Mouse (Mus musculus) kidney, embryonic 14.5 days (tissue): Measurements from ENCODE around the gene Pex5. TPM values are rescaled to one million over a fixed set of nuclear protein-coding genes. Genes with fewer than 3 reads are reported as not detected.

Source experiments
- ATAC-seq: fragments of 200-750 bp; cut with Nextera tagmentation; 2 replicates; pipeline ENCODE4 v1.8.0; 2017; ENCODE audit warnings: moderate number of reproducible peaks, mild to moderate bottlenecking, moderate TSS enrichment, moderate library complexity; ENCODE audit not compliant: low FRiP score, low TSS enrichment
- H3K27ac ChIP-seq: fragments of 300-500 bp; sonication (generic); 2 replicates; pipeline ENCODE4 v1.5.1; 2014; ENCODE audit warnings: low read depth, mild to moderate bottlenecking, low read length, moderate library complexity, mixed read lengths
- H3K27me3 ChIP-seq: fragments of 300-500 bp; sonication (generic); 2 replicates; pipeline ENCODE4 v1.6.1; 2014; ENCODE audit warnings: mild to moderate bottlenecking, low read length; ENCODE audit not compliant: control insufficient read depth, insufficient read depth
- H3K36me3 ChIP-seq: fragments of 300-500 bp; sonication (generic); 2 replicates; pipeline ENCODE4 v1.6.1; 2014; ENCODE audit warnings: low read length, mixed read lengths; ENCODE audit not compliant: control insufficient read depth, insufficient read depth
- H3K4me1 ChIP-seq: fragments of 300-500 bp; sonication (generic); 2 replicates; pipeline ENCODE4 v1.6.1; 2014; ENCODE audit warnings: low read length, mixed read lengths; ENCODE audit not compliant: control insufficient read depth, insufficient read depth
- H3K4me2 ChIP-seq: fragments of 300-500 bp; sonication (generic); replicated peaks from 2 replicates; pipeline ENCODE4 v1.6.1; 2014; ENCODE audit warnings: low read depth, mild to moderate bottlenecking, low read length
- H3K4me3 ChIP-seq: fragments of 300-500 bp; sonication (generic); 2 replicates; pipeline ENCODE4 v1.5.1; 2014; ENCODE audit warnings: mild to moderate bottlenecking, low read length
- H3K9ac ChIP-seq: fragments of 300-500 bp; sonication (generic); 2 replicates; pipeline ENCODE4 v1.6.1; 2014; ENCODE audit warnings: low read depth, mild to moderate bottlenecking, low read length, moderate library complexity
- H3K9me3 ChIP-seq: fragments of 300-500 bp; sonication (generic); 2 replicates; pipeline ENCODE4 v1.6.1; 2016; ENCODE audit warnings: low read length; ENCODE audit not compliant: control insufficient read depth
- WGBS: fragments of 180-500 bp; shearing (Covaris S2); extraction: QIAGEN DNeasy Blood & Tissue Kit; methylation state at CpG from one replicate; pipeline ENCODE4 v1.1.7; 2014; 5-methylcytosine and 5-hydroxymethylcytosine counted together
- polyA plus RNA-seq: library from polyadenylated mRNA; unstranded; fragments of >200 nt; fragmentation: Nextera tagmentation; extraction: Ambion mirVana; gene quantifications from 2 replicates; pipeline ENCODE4 v1.2.1, GENCODE M21; 2014

Gene Pex5
- polyA plus RNA-seq, 1 experiment from 2014 or later: 35.3 TPM

GRCm38 (mm10) chr6:124448959-124449667, 34.2 kb upstream of the Pex5 start:
- H3K27ac ChIP-seq: no peak overlapping the region
- H3K4me2 ChIP-seq: no peak overlapping the region
- WGBS: 92% methylated on average over 16 of the region's 16 CpGs
- no peaks in the 10 kb centered on the region for H3K27me3 ChIP-seq
- H3K4me3 ChIP-seq: no peak overlapping the region
- no peak for ATAC-seq
- H3K9ac ChIP-seq: no peak overlapping the region
- no peaks in the 10 kb centered on the region for H3K9me3 ChIP-seq
- H3K4me1 ChIP-seq: no peaks in the 10 kb centered on the region
- no peaks in the 10 kb centered on the region for H3K36me3 ChIP-seq

GRCm38 (mm10) chr6:124448186-124448852, 33.5 kb upstream of the Pex5 start:
- H3K4me3 ChIP-seq: no peak overlapping the region
- H3K27me3 ChIP-seq: no peaks in the 10 kb centered on the region
- ATAC-seq: no peak
- H3K36me3 ChIP-seq: no peaks in the 10 kb centered on the region
- no peak overlapping the region for H3K27ac ChIP-seq
- H3K9ac ChIP-seq: no peak overlapping the region
- no peaks in the 10 kb centered on the region for H3K9me3 ChIP-seq
- no peak overlapping the region for H3K4me2 ChIP-seq
- 76% methylated on average over 10 of the region's 10 CpGs for WGBS
- no peaks in the 10 kb centered on the region for H3K4me1 ChIP-seq

- Histone ChIP-seq H3K36me3 (no peaks in the 10 kb centered on the region), H3K9ac (no peak overlapping the region), H3K9me3 (no peaks in the 10 kb centered on the region), H3K27ac (no peak overlapping the region), H3K27me3 (no peaks in the 10 kb centered on the region), H3K4me3 (no peak overlapping the region), H3K4me2 (no peak overlapping the region), H3K4me1 (no peaks in the 10 kb centered on the region)
- ATAC-seq: no peak
- WGBS: 75% methylated on average over 2 of the region's 2 CpGs
These were observed 32.5 kb upstream of the Pex5 start for GRCm38 (mm10) chr6:124447356-124447755.

GRCm38 (mm10) chr6:124446459-124446858, 31.6 kb upstream of the Pex5 start:
- no peaks in the 10 kb centered on the region for H3K4me1 ChIP-seq
- H3K36me3 ChIP-seq: no peaks in the 10 kb centered on the region
- no peak overlapping the region for H3K4me3 ChIP-seq
- H3K4me2 ChIP-seq: no peak overlapping the region
- 94% methylated on average over 9 of the region's 9 CpGs for WGBS
- no peak overlapping the region for H3K9ac ChIP-seq
- no peak overlapping the region for H3K27ac ChIP-seq
- no peaks in the 10 kb centered on the region for H3K27me3 ChIP-seq
- no peaks in the 10 kb centered on the region for H3K9me3 ChIP-seq
- ATAC-seq: no peak

GRCm38 (mm10) chr6:124446024-124446423, 31.2 kb upstream of the Pex5 start:
- H3K27me3 ChIP-seq: no peaks in the 10 kb centered on the region
- H3K36me3 ChIP-seq: no peaks in the 10 kb centered on the region
- no peaks in the 10 kb centered on the region for H3K4me1 ChIP-seq
- no peak overlapping the region for H3K9ac ChIP-seq
- ATAC-seq: no peak
- 96% methylated on average over 2 of the region's 2 CpGs for WGBS
- no peak overlapping the region for H3K4me2 ChIP-seq
- no peak overlapping the region for H3K4me3 ChIP-seq
- no peaks in the 10 kb centered on the region for H3K9me3 ChIP-seq
- H3K27ac ChIP-seq: no peak overlapping the region

GRCm38 (mm10) chr6:124443338-124443737, 28.5 kb upstream of the Pex5 start:
- Histone ChIP-seq H3K9ac (no peak overlapping the region), H3K4me1 (no peaks in the 10 kb centered on the region), H3K4me3 (no peak overlapping the region), H3K36me3 (no peaks in the 10 kb centered on the region), H3K27me3 (no peaks in the 10 kb centered on the region), H3K9me3 (no peaks in the 10 kb centered on the region), H3K27ac (no peak overlapping the region), H3K4me2 (no peak overlapping the region)
- no peak for ATAC-seq
- 80% methylated on average over 2 of the region's 2 CpGs for WGBS

- Histone ChIP-seq H3K4me3 (no peak overlapping the region), H3K27me3 (no peaks in the 10 kb centered on the region), H3K4me2 (no peak overlapping the region), H3K27ac (no peak overlapping the region), H3K9ac (no peak overlapping the region), H3K36me3 (no peaks in the 10 kb centered on the region), H3K9me3 (no peaks in the 10 kb centered on the region), H3K4me1 (no peaks in the 10 kb centered on the region)
- 83% methylated on average over 7 of the region's 7 CpGs for WGBS
- no peak for ATAC-seq
These were observed 21.4 kb upstream of the Pex5 start for GRCm38 (mm10) chr6:124436245-124436644.

GRCm38 (mm10) chr6:124435173-124435572, 20.3 kb upstream of the Pex5 start:
- no peaks in the 10 kb centered on the region for H3K9me3 ChIP-seq
- H3K36me3 ChIP-seq: no peaks in the 10 kb centered on the region
- 59% methylated on average over 5 of the region's 5 CpGs for WGBS
- H3K27me3 ChIP-seq: no peaks in the 10 kb centered on the region
- no peak for ATAC-seq
- no peak overlapping the region for H3K4me3 ChIP-seq
- H3K27ac ChIP-seq: no peak overlapping the region
- H3K4me1 ChIP-seq: no peaks in the 10 kb centered on the region
- H3K9ac ChIP-seq: no peak overlapping the region
- no peak overlapping the region for H3K4me2 ChIP-seq

- Histone ChIP-seq H3K27me3 (no peaks in the 10 kb centered on the region), H3K27ac (no peak overlapping the region), H3K4me3 (no peak overlapping the region), H3K9me3 (no peaks in the 10 kb centered on the region), H3K4me1 (no peaks in the 10 kb centered on the region), H3K36me3 (no peaks in the 10 kb centered on the region), H3K9ac (no peak overlapping the region), H3K4me2 (no peak overlapping the region)
- ATAC-seq: no peak
- WGBS: 83% methylated on average over 8 of the region's 8 CpGs
These were observed 18.9 kb upstream of the Pex5 start for GRCm38 (mm10) chr6:124433688-124434324.
